Mouse (Mus musculus) hindbrain, embryonic 15.5 days (tissue): Measurements from ENCODE around the gene Pet117. TPM values are rescaled to one million over a fixed set of nuclear protein-coding genes. Genes with fewer than 3 reads are reported as not detected.

Experiments used
- ATAC-seq: fragments of 200-750 bp; cut with Nextera tagmentation; 2 replicates; pipeline ENCODE4 v1.8.0; 2017; ENCODE audit warnings: low read depth, moderate number of reproducible peaks, moderate TSS enrichment; ENCODE audit not compliant: low FRiP score
- H3K27ac ChIP-seq: fragments of 300-500 bp; sonication (generic); replicated peaks from 2 replicates; pipeline ENCODE4 v1.5.1; 2015; ENCODE audit warnings: mild to moderate bottlenecking, inconsistent platforms
- H3K27me3 ChIP-seq: fragments of 300-500 bp; sonication (generic); 2 replicates; pipeline ENCODE4 v1.6.1; 2015; ENCODE audit warnings: control low read depth, inconsistent platforms
- H3K36me3 ChIP-seq: fragments of 300-500 bp; sonication (generic); 2 replicates; pipeline ENCODE4 v1.6.1; 2015; ENCODE audit warnings: control low read depth, inconsistent platforms
- H3K4me1 ChIP-seq: fragments of 300-500 bp; sonication (generic); replicated peaks from 2 replicates; pipeline ENCODE4 v1.6.1; 2015; ENCODE audit warnings: control low read depth, inconsistent platforms
- H3K4me2 ChIP-seq: fragments of 300-500 bp; sonication (generic); 2 replicates; pipeline ENCODE4 v1.6.1; 2015; ENCODE audit warnings: moderate library complexity, mild to moderate bottlenecking, inconsistent platforms
- H3K4me3 ChIP-seq: fragments of 300-500 bp; sonication (generic); 2 replicates; pipeline ENCODE4 v1.5.1; 2015; ENCODE audit warnings: mild to moderate bottlenecking, inconsistent platforms
- H3K9ac ChIP-seq: fragments of 300-500 bp; sonication (generic); 2 replicates; pipeline ENCODE4 v1.6.1; 2015; ENCODE audit warnings: inconsistent platforms
- H3K9me3 ChIP-seq: fragments of 300-500 bp; sonication (generic); 2 replicates; pipeline ENCODE4 v1.6.1; 2016; ENCODE audit warnings: control low read depth, inconsistent platforms
- WGBS: fragments of 180-500 bp; shearing (Covaris S2); methylation state at CpG from one replicate; pipeline ENCODE4 v1.1.7; 2015; 5-methylcytosine and 5-hydroxymethylcytosine counted together
- polyA plus RNA-seq: library from polyadenylated mRNA; unstranded; fragments of >200 nt; fragmentation: Nextera tagmentation; extraction: Ambion mirVana; gene quantifications from 2 replicates; pipeline ENCODE4 v1.2.1, GENCODE M21; 2015

Pet117 gene
- polyA plus RNA-seq, 1 experiment from 2014 or later = 1.5 TPM

GRCm38 (mm10) chr2:144386296-144386695 lies 17.5 kb downstream of the Pet117 start:
- Histone ChIP-seq H3K36me3 (peaks cover 52% of the 10 kb centered on the region), H3K27ac (no peak overlapping the region), H3K27me3 (no peaks in the 10 kb centered on the region), H3K9me3 (no peaks in the 10 kb centered on the region), H3K9ac (no peak overlapping the region), H3K4me1 (no peaks in the 10 kb centered on the region), H3K4me2 (no peak overlapping the region), H3K4me3 (no peak overlapping the region)
- WGBS = 75% methylated on average over 2 of the region's 2 CpGs
- no peak for ATAC-seq

DNA sequence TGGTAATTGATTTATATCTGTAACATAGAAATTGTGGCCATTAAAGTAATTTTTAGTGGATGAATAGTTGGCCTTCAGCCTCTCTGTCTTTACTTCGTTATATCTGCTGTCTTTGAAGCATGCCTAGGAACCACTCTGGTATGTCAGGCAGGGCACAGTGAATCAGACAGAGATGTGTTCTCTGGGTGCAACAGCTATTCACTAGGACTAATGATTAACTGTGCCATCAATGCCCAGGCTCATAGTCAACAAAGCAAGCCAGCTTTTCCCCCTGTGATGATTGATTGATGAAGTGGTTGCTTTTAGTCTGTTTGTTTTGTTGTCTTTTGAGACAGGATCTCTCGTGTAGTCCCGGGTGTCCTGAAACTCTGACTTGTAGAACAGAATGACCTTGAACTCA lies 19.6 kb downstream of the Pet117 start:
- H3K36me3 ChIP-seq = peaks cover 57% of the 10 kb centered on the region
- no peak overlapping the region for H3K27ac ChIP-seq
- H3K4me3 ChIP-seq = no peak overlapping the region
- WGBS = 53% methylated on average over 3 of the region's 3 CpGs
- no peak for ATAC-seq
- H3K9ac ChIP-seq = no peak overlapping the region
- H3K27me3 ChIP-seq = no peaks in the 10 kb centered on the region
- no peaks in the 10 kb centered on the region for H3K9me3 ChIP-seq
- H3K4me1 ChIP-seq = no peaks in the 10 kb centered on the region
- no peak overlapping the region for H3K4me2 ChIP-seq

DNA sequence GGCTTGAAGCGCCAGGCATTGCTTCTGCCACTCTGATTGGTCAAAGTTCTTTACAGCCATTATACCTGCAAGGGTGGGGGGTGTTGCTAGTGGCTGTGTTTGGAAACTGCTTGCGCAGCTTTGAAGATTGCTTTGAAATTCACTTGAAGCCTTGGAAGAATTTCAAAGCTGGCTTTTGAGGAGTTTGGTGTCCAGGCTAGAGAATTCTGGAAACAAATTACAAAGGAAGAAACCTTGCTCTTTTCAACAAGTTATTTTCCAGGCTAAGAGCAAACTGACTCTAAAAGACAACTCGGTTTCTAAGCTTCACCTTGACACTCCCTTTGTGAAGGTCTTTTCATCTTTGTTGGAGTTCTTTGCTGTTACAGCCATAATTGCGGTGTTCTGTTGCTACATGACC lies 30.7 kb downstream of the Pet117 start:
- Histone ChIP-seq H3K4me2 (no peak overlapping the region), H3K9me3 (no peaks in the 10 kb centered on the region), H3K4me1 (no peaks in the 10 kb centered on the region), H3K9ac (no peak overlapping the region), H3K27me3 (no peaks in the 10 kb centered on the region), H3K27ac (no peak overlapping the region), H3K4me3 (no peak overlapping the region), H3K36me3 (peaks cover 55% of the 10 kb centered on the region)
- 89% methylated on average over 4 of the region's 4 CpGs for WGBS
- no peak for ATAC-seq

GRCm38 (mm10) chr2:144400659-144401058 lies 31.9 kb downstream of the Pet117 start:
- Histone ChIP-seq H3K4me3 (no peak overlapping the region), H3K36me3 (peaks cover 50% of the 10 kb centered on the region), H3K4me2 (no peak overlapping the region), H3K9me3 (no peaks in the 10 kb centered on the region), H3K9ac (no peak overlapping the region), H3K27ac (no peak overlapping the region), H3K4me1 (no peaks in the 10 kb centered on the region), H3K27me3 (no peaks in the 10 kb centered on the region)
- no peak for ATAC-seq
- 94% methylated on average over 6 of the region's 6 CpGs for WGBS

- no peak overlapping the region for H3K4me3 ChIP-seq
- H3K4me2 ChIP-seq = no peak overlapping the region
- no peak overlapping the region for H3K9ac ChIP-seq
- peaks cover 38% of the 10 kb centered on the region for H3K36me3 ChIP-seq
- no peak for ATAC-seq
- 95% methylated on average over 4 of the region's 4 CpGs for WGBS
- no peaks in the 10 kb centered on the region for H3K4me1 ChIP-seq
- H3K27me3 ChIP-seq = no peaks in the 10 kb centered on the region
- no peaks in the 10 kb centered on the region for H3K9me3 ChIP-seq
- H3K27ac ChIP-seq = no peak overlapping the region
These were observed 40.2 kb downstream of the Pet117 start for GRCm38 (mm10) chr2:144409037-144409436.

DNA sequence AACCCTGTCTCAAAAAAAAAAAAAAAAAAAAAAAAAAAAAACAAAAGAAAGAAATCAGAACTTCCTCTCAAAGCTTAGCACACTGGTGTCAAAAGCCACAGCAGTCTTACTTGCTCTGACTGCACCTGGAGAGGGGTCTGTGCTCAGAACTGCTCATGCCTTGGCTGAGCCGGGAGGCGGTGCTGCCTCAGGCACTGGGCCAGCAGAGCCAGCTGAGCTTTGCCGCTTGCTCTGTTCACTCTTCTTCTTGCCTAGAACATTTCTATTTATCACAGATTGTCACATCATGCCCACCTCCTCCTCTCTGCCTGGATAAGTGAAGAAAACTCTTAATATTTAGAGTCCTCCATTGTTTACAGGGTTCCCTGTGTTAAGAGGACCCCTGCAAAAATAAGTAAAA lies 41.8 kb downstream of the Pet117 start:
- H3K9ac ChIP-seq = no peak overlapping the region
- peaks cover 35% of the 10 kb centered on the region for H3K36me3 ChIP-seq
- H3K4me2 ChIP-seq = no peak overlapping the region
- no peak overlapping the region for H3K4me3 ChIP-seq
- no peak overlapping the region for H3K27ac ChIP-seq
- WGBS = 64% methylated on average over 3 of the region's 3 CpGs
- H3K27me3 ChIP-seq = no peaks in the 10 kb centered on the region
- no peak for ATAC-seq
- no peaks in the 10 kb centered on the region for H3K9me3 ChIP-seq
- no peaks in the 10 kb centered on the region for H3K4me1 ChIP-seq

GRCm38 (mm10) chr2:144414646-144415045 lies 45.9 kb downstream of the Pet117 start:
- Histone ChIP-seq H3K4me1 (no peaks in the 10 kb centered on the region), H3K4me2 (no peak overlapping the region), H3K36me3 (0 out of 2 replicates have a peak, but pooled peaks cover 4% of the 10 kb centered on the region), H3K9me3 (no peaks in the 10 kb centered on the region), H3K9ac (no peak overlapping the region), H3K4me3 (no peak overlapping the region), H3K27ac (no peak overlapping the region), H3K27me3 (no peaks in the 10 kb centered on the region)
- WGBS = 94% methylated on average over 1 of the region's 1 CpGs
- no peak for ATAC-seq

DNA sequence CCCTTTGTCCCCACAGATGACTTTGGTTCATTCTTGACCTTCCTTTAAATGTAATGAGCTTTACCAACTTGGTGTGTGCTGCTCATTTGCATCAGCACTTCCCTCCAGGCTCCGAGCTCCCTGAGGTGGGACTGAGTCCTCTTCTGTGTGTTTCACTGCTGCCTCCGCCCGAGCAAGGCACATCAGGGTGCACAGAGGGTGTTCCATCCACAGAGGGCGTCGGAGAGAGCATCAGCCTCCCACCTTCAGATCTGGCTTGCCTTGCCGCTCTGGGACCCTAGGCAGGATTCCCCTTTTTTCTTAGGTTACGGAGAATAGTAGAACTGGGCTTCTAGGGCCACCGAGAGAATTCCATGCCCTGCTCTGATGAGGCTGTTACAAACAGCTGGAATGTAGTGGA lies 48.1 kb downstream of the Pet117 start:
- WGBS = 55% methylated on average over 8 of the region's 8 CpGs
- H3K4me1 ChIP-seq = no peaks in the 10 kb centered on the region
- ATAC-seq = no peak
- H3K27me3 ChIP-seq = no peaks in the 10 kb centered on the region
- no peak overlapping the region for H3K27ac ChIP-seq
- H3K9ac ChIP-seq = no peak overlapping the region
- no peak overlapping the region for H3K4me3 ChIP-seq
- no peaks in the 10 kb centered on the region for H3K9me3 ChIP-seq
- H3K36me3 ChIP-seq = 0 out of 2 replicates have a peak, but pooled peaks cover 4% of the 10 kb centered on the region
- no peak overlapping the region for H3K4me2 ChIP-seq

- 0 out of 2 replicates have a peak, but pooled peaks cover 4% of the 10 kb centered on the region for H3K36me3 ChIP-seq
- WGBS = 27% methylated on average over 2 of the region's 2 CpGs
- H3K4me2 ChIP-seq = no peak overlapping the region
- H3K27me3 ChIP-seq = no peaks in the 10 kb centered on the region
- no peak overlapping the region for H3K4me3 ChIP-seq
- ATAC-seq = no peak
- H3K4me1 ChIP-seq = no peaks in the 10 kb centered on the region
- H3K27ac ChIP-seq = no peak overlapping the region
- no peak overlapping the region for H3K9ac ChIP-seq
- no peaks in the 10 kb centered on the region for H3K9me3 ChIP-seq
These were observed 49.3 kb downstream of the Pet117 start for GRCm38 (mm10) chr2:144418062-144418461.

- Histone ChIP-seq H3K4me1 (no peaks in the 10 kb centered on the region), H3K27ac (no peak overlapping the region), H3K9me3 (no peaks in the 10 kb centered on the region), H3K36me3 (no peaks in the 10 kb centered on the region), H3K4me3 (no peak overlapping the region), H3K9ac (no peak overlapping the region), H3K4me2 (no peak overlapping the region), H3K27me3 (no peaks in the 10 kb centered on the region)
- WGBS = 71% methylated on average over 10 of the region's 10 CpGs
- no peak for ATAC-seq
These were observed 53.4 kb downstream of the Pet117 start for GRCm38 (mm10) chr2:144422094-144422675.

Other genes with a start within 250 kb of the Pet117 start
- gene Mgme1, start 98.3 kb upstream of the Pet117 start, polyA plus RNA-seq = 12.9 and 14.2 TPM in 2 replicates
- 67.6 and 68.1 TPM in 2 replicates for gene Snx5, start 98.1 kb upstream of the Pet117 start, polyA plus RNA-seq
- gene Ovol2, start 36.9 kb upstream of the Pet117 start, polyA plus RNA-seq = not detected in 2 replicates
- gene Kat14, start within 50 bp of the Pet117 start, polyA plus RNA-seq = 27.2 and 28.7 TPM in 2 replicates
- 15.9 and 18.1 TPM in 2 replicates for gene Dzank1, start 158.4 kb downstream of the Pet117 start, polyA plus RNA-seq
- gene Polr3f, start 158.7 kb downstream of the Pet117 start, polyA plus RNA-seq = 25.1 and 26.1 TPM in 2 replicates
- gene Rbbp9, start 181.9 kb downstream of the Pet117 start, polyA plus RNA-seq = 50.6 and 51.5 TPM in 2 replicates
- gene Sec23b, start 187.2 kb downstream of the Pet117 start, polyA plus RNA-seq = 63.3 and 68.5 TPM in 2 replicates
- gene Smim26, start 225.1 kb downstream of the Pet117 start, polyA plus RNA-seq = 54.9 and 62.2 TPM in 2 replicates
- 124 TPM in 2 replicates for gene Dtd1, start 230.9 kb downstream of the Pet117 start, polyA plus RNA-seq